Mouse (Mus musculus) layer of hippocampus, adult 11-12 months (tissue): ENCODE data around the gene Gm30083.

ENCODE experiments used
- DNase-seq: peaks from one replicate; pipeline ENCODE4 v3.0.0; 2022; ENCODE audit warnings: low spot score

Gm30083 gene

DNA sequence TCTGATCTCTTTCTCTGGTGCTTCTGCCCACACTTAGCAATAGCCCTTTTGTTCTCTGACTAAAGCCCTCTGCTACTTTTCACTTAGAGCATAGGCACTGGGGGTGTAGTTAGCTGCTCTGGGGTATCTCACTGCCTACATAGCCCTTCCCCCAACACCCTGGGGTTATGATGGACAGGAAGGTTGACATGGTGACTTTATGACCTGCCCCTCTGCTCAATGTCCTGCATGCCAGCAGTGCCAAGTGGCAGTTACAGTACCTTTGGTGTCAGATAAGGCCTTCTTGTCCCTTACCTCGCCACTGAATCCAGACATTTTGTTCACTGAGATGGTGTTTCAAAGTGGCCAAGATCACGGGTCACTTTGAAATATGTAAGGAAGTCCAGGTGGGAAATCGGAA lies at the start of gene Gm30083:
Gene Gm30083, minus strand, starts transcription at position 120 of the 400 bp plus-strand sequence.
- DNase-seq = no peak

DNA sequence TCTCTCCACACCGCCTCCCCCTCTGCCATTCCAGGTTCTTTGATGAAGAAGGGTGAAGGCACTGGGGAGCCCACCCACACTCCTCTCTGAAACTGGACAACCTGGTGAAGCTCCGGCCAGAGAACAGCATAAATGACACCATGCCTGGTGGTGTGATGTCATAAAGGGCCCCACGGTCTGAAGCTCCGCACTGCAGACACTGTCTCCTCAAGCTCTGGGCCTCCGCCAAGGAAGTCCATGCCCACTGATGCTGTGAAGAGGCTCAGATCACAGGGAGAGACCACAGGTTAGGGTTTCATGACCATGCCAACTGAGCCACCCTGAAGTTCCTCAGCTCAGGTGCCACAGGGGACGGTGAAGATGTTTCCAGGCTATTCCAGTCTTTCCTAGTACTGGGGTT lies 37.5 kb upstream of the Gm30083 start, which contains the start of gene Antxrl:
Gene Antxrl, plus strand, starts transcription at position 192 of the 400 bp plus-strand sequence.
- DNase-seq = no peak

GRCm38 (mm10) chr14:34050101-34050779 lies 35.3 kb upstream of the Gm30083 start:
- no peak for DNase-seq

- DNase-seq = no peak
Observed at GRCm38 (mm10) chr14:34043341-34043740, 28.4 kb upstream of the Gm30083 start.

DNA sequence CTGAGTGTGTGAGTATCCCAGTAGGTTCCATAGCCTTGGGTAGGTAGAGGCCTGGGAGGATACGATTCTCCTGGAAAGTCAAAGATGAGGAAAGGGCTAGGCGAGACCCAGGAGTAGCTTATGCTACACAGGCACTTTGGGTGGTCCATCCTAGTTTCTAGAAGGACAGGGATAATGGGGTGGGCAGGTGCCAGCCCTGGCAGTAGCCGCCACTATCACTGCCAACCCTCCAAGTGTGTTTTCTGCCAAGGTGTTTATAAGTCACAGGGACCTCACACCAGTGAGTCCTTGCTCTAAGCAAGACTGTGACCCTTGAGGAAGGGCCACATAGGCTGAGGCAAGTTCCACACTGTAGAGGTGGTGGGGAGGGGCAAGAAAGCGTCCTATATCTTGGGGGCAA lies 26.3 kb upstream of the Gm30083 start:
- DNase-seq = no peak

DNA sequence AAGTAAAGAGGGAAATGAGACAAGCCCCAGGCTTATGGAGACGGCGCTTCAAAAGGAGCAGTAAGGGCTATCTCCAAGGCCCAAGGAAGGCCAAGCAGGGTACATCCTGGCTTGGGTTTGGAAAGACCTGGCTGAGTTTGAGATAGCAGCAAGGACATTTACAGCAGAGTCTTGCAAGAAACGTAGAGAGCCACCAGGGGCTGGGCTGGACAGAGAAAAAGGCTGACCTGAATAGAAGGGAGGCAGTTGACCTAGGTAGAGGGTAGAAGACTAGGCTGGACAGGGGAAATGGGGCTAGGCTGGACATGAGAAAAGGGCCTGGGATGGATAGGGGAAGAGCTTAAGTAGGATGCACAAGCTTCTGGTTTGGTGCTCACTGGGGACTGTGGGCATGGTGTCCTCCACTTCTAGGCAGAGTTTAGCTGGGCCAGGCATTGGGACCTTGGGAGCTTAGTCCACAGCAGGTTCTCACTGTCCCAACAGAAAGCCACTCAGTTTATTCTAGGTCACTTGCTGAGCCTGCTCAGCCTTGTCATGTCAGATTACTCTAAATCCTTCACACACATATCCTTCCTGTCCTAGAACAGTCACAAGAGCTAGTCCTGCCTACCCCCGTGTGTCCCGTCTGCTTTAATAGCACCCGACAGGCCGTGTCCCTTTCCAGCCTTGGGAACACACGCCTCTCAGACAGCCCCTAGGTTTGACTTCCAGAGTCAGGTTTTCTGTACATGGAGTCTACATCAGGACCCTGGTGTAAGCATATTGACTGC lies 19.0 kb upstream of the Gm30083 start:
- DNase-seq = no peak

DNA sequence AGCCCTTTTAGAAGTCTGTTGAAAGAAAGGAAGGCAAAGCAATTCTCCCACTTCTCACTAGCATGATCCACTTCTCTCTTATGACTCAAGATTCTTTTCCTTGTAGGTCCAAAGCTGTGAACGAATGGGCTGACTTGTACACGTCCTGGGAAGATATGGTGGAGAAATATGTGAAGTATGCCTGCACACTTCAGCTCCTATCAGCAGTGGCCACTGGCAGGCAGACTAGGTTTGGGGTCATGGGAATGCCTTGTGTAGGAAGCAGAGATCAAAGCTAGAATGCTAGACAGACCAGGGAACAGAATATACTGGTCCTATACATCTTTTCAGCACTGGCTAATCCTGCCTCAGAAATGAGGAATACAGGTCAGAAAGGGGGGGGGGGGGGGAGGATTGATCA lies 11.7 kb upstream of the Gm30083 start:
- DNase-seq = no peak

- no peak for DNase-seq
Observed at GRCm38 (mm10) chr14:34016938-34017337, 2.0 kb upstream of the Gm30083 start.

DNA sequence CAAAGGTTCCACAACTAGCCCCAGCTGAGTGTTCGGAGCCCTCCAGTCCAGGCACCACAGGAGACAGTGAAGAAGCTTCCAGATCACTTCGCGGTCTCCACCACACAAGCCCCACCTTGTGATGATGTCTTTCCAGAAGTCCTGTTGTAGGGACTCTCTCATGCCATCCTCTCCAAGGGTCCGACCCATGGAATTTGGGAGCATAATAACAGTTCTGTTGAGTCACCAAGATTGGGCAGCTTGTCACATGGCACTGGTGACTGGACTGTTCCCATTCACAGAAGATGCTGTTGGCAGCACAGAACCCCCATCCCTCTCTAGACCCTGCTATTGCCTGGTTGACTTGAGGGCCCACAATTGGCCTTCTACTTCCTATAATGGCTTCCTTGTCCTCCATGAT lies 1.4 kb upstream of the Gm30083 start, which contains the start of gene Gm5460:
Gene Gm5460, plus strand, starts transcription at position 378 of the 400 bp plus-strand sequence.
- DNase-seq = no peak

GRCm38 (mm10) chr14:34002358-34002757 lies 12.6 kb downstream of the Gm30083 start:
- DNase-seq = no peak

DNA sequence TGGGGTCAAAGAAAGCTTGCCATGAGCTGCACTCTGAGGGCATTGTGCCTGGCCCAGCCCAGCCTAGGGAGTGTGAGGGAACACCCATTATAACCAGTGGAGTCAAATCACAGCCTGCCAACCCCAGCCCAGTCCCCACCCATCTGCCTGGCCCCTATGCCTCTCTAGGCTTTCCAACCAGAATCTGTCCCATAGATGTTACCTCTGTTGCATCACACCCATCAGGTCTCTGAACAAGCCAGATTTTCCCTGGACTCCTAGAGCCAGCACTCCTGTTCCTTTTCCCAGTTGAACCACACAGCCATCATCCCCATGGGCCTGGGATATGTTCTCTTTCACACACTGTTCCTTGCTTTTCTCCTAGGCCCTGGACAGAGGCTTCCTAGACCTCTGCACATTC lies 13.5 kb downstream of the Gm30083 start:
- no peak for DNase-seq

DNA sequence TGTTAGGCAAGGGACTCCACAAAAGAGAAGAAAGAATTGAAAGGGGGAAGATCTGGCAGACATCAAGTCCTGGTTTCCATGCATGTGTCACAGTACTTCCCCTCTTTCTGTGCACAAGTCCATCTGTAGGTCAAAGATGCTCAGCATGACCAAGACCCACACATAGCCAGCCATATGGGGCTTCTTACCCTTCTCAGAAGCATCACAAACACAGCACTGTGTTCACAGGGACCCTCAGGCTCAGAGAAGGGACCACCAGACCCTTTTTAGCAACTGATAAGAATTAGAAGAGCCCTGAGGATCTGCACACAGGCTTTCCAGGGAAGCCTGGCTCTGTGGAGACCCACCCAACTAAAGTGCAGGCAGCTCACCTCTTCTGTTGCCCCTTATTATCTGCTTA lies 14.9 kb downstream of the Gm30083 start:
- no peak for DNase-seq

- no peak for DNase-seq
Observed at GRCm38 (mm10) chr14:33997427-33997826, 17.6 kb downstream of the Gm30083 start.

DNA sequence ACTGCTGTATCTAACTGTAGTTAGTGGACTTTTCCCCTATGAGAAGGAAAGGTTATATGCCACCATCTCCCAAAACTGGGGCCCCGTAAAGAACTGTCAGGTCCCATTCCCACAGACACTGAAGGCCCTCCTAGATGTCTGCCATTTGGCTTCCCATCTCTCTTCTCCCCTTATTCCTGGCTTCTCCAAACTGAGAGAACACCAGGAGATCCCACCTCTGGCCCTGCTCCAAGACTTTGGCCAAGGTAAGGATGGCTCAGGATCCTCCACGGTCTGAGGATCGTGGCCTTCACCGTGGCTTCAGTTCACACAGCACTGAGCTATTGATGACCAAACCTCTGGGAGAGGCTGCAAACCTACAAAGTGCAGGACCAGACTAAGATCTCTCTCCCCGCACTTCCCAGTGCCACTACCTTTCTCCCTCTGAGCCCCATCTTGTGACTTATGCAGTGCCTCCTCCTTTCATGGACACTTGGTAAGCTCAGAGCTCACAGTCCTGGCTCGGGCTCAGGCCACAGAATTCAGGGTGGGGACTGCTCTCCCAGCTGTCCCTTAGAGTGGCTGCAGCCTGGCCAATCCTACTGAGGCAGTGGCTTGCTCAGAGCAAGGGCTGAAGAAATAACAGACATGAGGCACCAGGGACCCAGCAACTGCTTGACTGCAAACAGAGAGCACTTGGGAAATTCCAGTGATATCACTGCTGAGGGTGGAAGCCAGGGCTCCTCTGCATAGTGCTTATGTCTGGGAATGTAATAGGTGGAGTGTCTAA lies 21.3 kb downstream of the Gm30083 start:
- no peak for DNase-seq

GRCm38 (mm10) chr14:33993051-33993450 lies 21.9 kb downstream of the Gm30083 start:
- DNase-seq = no peak

DNA sequence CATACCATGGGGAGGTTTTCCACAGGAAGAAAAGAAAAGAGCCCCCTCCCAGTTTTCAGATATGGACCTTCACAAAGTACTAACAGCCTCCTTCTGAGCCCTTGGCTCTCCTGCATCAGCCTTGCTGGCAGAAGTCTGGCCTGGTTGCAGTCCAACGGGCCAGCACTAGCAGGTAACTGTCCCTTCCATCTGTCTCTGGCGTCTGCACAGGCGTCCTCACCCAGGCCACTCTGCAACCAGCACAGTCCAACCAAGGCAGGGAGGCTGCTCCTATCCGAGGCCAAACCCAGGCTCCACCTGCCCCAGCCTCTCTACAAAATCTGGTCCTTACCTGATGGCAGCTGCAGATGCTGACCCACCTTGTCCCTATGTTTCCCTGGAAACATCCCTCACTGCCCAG lies 23.0 kb downstream of the Gm30083 start:
- DNase-seq = no peak

DNA sequence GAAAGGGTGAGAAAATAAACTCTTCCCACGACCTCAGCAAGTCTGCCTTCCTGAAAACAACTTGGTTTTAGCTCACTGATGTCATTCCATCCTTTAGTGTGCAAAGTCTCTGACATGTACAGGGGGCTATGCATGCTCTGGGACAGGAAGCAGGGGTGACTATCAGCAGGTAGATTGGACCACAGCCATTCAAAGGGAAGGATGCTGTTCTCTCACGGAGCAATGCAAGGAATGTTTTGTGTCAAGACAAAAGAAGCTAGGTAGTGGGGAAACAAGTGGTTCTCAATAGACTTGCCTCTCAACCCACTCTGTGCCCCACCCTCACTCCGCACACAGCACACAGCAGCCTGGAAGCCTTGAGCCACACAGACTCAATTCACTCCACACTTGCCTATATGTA lies 25.8 kb downstream of the Gm30083 start:
- no peak for DNase-seq

DNA sequence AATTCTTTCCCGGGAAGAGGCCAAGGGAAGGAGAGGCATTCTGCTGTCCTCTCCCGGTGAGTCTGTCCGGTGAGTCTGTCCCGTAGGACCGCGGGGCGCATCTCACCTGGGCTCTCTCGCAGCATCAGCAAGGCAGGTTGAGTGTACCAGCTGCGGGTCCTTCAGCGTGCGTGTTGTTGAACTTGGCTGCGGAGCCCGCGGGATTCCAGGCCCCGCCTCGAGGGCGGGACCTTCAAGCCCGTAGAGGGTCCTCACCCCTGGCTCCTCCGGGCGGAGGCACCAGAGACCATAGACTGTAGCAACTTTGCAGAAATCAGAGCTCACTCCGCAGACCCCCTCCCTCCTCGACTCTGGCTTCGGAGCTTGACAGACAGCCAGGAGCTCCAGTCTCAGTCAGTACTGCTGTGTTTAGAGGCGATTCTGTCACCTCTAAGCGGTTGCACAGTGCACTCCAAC lies 36.4 kb downstream of the Gm30083 start, which contains the start of gene Zfp488:
Gene Zfp488, minus strand, starts transcription at position 161 of the 456 bp plus-strand sequence.
- no peak for DNase-seq

- DNase-seq = no peak
Observed at GRCm38 (mm10) chr14:33977748-33978147, 37.2 kb downstream of the Gm30083 start.

DNA sequence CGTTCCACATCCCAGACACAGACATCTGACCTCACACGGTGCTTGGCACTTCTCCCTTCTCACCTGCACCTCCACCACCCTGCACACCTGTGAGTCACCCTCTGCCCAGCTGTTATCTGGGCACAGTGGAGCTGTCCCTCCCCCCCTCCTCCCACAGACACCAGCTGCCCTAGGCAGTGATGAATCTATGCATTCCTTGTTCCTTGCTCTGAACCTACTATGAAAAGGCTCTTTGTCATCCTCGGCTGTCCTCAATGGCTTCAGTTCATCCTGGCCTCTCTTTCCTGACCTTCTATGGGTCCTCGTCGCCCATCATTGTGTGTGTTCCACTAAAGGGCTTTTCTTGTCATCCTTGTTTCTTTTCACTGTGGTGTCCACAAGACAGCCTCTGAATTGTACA lies 40.2 kb downstream of the Gm30083 start:
- peak; percentile 26 for DNase-seq

DNA sequence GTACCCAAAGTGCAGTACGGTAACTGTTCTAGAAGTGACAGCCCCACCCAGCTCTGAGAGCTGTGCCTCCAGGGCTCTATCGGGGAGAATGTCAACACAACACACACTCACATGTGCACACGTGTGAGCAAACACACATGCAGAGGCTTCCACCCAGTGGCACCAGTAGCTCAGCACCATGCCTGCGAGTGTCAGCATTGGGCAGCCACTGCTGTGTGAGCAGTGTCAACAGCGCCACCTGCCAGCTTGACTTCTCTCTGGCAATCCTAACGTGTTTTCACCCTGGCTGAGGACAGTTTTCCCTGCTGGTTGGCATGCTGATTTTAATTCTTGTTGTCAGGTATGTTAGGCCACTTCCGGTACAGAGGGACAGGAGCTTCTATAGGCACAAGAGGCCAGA lies 42.3 kb downstream of the Gm30083 start:
- no peak for DNase-seq

- no peak for DNase-seq
Observed at GRCm38 (mm10) chr14:33965675-33966074, 49.3 kb downstream of the Gm30083 start.
